Mouse (Mus musculus): ENCODE measurements around the gene Tas2r105.
A peak's percentile ranks its signal among the peaks of the same experiment; 100 is the strongest.

Gene Tas2r105

DNA sequence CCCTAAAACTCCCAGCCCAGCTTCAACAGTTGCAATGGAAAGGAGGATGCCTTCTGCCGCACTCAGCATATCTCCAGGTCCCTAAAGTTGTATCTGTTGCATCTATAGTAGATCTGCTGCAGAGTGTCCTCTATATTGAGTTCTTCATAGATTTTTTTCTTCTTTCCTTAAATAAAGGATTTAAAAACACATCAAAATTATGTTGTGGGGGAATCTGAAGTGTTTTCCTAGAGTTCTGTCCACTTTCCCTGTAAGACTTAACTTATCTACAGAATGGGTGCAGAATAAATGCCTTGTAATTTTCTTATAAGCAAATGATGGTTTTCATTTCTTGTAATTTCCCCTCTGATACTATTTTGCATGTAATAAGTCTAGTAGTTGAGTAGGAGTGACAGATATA is at the start of gene Tas2r105:
Gene Tas2r105, minus strand, starts transcription at position 101 of the 400 bp plus-strand sequence.
- DNase-seq (ENCODE audit: low read depth, low spot score) = no peak

DNA sequence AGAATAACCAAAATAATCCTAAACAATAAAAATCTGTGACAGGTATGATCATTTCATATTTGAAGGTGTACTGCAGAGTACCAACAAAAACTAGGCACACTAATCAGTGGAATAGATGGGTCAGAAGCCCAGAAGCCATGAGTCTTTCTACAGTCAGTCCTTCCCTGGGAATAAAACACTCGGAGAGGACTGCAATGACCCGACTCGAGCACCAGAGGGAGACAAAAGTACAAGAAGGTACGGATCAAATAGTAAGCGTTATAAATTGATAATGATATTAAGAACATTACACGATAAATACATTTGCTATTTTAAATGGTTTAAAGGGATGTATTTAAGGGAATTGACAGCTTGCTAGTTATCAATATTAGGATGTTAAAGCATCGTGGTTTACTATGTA is 25.5 kb upstream of the Tas2r105 start:
- DNase-seq (ENCODE audit: low read depth, low spot score) = peak; percentile 1

DNA sequence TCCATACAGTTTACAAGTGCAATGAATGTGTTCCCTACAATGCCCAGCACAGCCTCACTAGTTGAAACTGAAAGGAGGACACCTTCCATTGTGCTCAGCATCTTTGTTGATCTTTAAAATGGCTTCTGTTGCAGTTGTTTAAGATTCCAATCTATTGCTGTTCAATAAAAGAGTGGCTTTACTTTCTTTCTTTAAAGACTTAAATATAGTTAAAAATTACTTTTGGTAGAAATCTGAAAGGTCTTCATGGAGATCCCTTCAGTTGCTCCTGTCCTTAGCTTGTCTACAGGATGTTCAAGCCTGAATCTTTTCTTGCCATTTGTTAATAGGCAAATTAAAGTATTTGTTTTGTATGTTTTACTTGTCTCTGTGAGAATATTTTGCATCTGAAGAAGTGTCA is 2.7 kb upstream of the Tas2r105 start, which contains the start of gene Tas2r114:
Gene Tas2r114, minus strand, starts transcription at position 101 of the 400 bp plus-strand sequence.
- DNase-seq (ENCODE audit: low read depth, low spot score) = no peak

DNA sequence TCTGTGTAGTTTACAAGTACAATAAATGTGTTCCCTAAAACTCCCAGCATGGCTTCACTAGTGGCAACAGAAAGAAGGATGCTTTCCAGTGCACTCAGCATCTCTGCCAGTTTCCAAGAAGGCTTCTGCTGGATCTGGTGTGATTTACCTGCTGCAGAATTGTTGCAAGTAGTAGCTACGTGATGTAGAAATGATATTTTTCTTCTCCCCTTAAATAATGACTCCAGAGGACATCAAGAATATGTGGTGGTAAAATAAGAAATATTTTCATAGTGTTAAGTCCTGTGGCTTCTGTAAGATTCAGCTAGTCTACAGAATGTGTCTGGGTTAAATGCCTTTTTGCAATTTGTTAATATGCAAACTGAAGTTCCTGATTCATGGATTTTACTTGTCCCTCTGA is 1.7 kb downstream of the Tas2r105 start, which contains the start of gene Tas2r104:
Gene Tas2r104, minus strand, starts transcription at position 101 of the 400 bp plus-strand sequence.
- DNase-seq (ENCODE audit: low read depth, low spot score) = no peak

DNA sequence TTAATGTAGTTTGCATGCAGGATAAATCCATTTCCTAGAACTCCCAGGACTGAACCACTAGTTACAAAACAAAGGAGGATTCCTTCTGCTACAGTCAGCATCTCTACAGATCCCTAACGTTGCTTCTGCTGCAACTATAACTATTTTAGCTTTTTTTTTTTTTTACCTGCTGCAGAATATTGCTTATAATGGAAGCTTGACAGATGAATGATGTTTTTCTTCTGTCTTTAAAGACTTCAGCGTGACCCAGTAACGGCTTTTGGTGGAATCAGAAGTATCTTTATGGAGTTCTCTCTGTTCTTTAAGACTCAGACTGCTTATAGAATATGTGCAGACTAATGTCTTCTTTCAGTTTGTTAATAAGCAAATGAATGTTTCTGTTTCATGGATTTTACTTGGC is 8.5 kb downstream of the Tas2r105 start, which contains the start of gene Tas2r106:
Gene Tas2r106, minus strand, starts transcription at position 101 of the 400 bp plus-strand sequence.
- no peak for DNase-seq (ENCODE audit: low read depth, low spot score)

DNA sequence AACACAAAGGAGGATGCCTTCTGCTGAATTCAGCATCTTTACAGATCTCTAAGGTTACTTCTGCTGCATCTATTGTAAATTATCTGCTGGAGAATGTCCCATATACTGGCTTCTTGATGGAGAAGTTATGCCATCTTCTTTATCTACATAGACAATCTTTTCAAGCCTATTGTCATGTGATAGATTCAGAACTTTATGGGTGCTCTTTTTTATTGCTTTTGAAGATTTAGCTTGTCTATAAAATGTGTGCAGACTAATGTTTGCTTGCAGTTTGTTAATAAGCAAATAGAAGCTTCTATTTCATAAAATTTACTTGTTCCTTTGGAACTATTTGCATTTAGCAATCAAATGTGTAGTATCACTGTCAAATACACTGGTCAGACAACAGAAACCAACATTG is 27.2 kb downstream of the Tas2r105 start, which contains the start of gene Tas2r107:
Gene Tas2r107, minus strand, starts transcription at position 101 of the 400 bp plus-strand sequence.
- DNase-seq (ENCODE audit: low read depth, low spot score) = no peak
